In genomic region chr3:131105940-131106401, GRCm38 (mm10) we compare ENCODE assay signal across 8 mouse cellular contexts. TPM values are rescaled to one million over a fixed set of nuclear protein-coding genes. Genes with fewer than 3 reads are reported as not detected.
A peak's percentile ranks its signal among the peaks of the same experiment; 100 is the strongest.
DNase-seq lines count a peak whose midpoint lies in the region; ATAC-seq and TF ChIP-seq lines count a peak whose summit lies in the region.

No protein-coding gene starts in this region.

- no peak for TF ChIP-seq EP300 in stomach, postnatal 0 days (optimal IDR thresholded peaks at IDR 0.05)

- peak overlapping the region; percentile 23; the same call in 1 of the 2 replicates for H3K9ac ChIP-seq in forebrain, postnatal 0 days
- H3K9ac ChIP-seq in kidney, postnatal 0 days (ENCODE audit: low read depth, low read length) = no peak overlapping the region
- H3K9ac ChIP-seq in stomach, postnatal 0 days (ENCODE audit: low read length) = no peak overlapping the region; the same call in 1 of the 2 replicates

- peak; percentile 64 for ATAC-seq in forebrain, postnatal 0 days
- ATAC-seq in kidney, postnatal 0 days (replicated peaks; ENCODE audit: low FRiP score, low read depth) = 0 out of 2 replicates have a peak, but pooled peaks have one; percentile 15
- ATAC-seq in megakaryocyte-erythroid progenitor cell, adult 5-6 weeks (replicated peaks; ENCODE audit: low FRiP score, low TSS enrichment, poor library complexity, severe bottlenecking) = peak; percentile 50; the same call in 1 of the 2 replicates
- peak; percentile 43; the same call in 1 of the 2 replicates for ATAC-seq in stomach, postnatal 0 days (ENCODE audit: low FRiP score, low TSS enrichment)

- peak overlapping the region; percentile 69 for H3K4me2 ChIP-seq in forebrain, postnatal 0 days (ENCODE audit: low read depth)
- peak overlapping the region; percentile 71 for H3K4me2 ChIP-seq in kidney, postnatal 0 days (ENCODE audit: low read length)
- H3K4me2 ChIP-seq in stomach, postnatal 0 days (replicated peaks; ENCODE audit: low read depth) = peak overlapping the region; percentile 56

- H3K36me3 ChIP-seq in forebrain, postnatal 0 days (ENCODE audit: insufficient read depth) = no peaks in the 10 kb centered on the region
- no peaks in the 10 kb centered on the region for H3K36me3 ChIP-seq in kidney, postnatal 0 days (ENCODE audit: insufficient read depth, low read length)
- H3K36me3 ChIP-seq in stomach, postnatal 0 days (ENCODE audit: control insufficient read depth, insufficient read depth, low read length) = no peaks in the 10 kb centered on the region

- under 1% methylated on average over 36 of the region's 36 CpGs for WGBS in forebrain, postnatal 0 days
- under 1% methylated on average over 36 of the region's 36 CpGs for WGBS in kidney, postnatal 0 days
- WGBS in stomach, postnatal 0 days = under 1% methylated on average over 36 of the region's 36 CpGs

- H3K4me3 ChIP-seq in forebrain, postnatal 0 days (ENCODE audit: low read depth, low read length) = peak overlapping the region; percentile 38
- peak overlapping the region; percentile 39 for H3K4me3 ChIP-seq in kidney, postnatal 0 days (replicated peaks; ENCODE audit: low read depth, low read length)
- H3K4me3 ChIP-seq in stomach, postnatal 0 days (ENCODE audit: low read depth, low read length) = peak overlapping the region; percentile 36

- H3K9me3 ChIP-seq in forebrain, postnatal 0 days (ENCODE audit: low read length) = no peaks in the 10 kb centered on the region
- no peaks in the 10 kb centered on the region for H3K9me3 ChIP-seq in kidney, postnatal 0 days (replicated peaks; ENCODE audit: low read length)
- no peaks in the 10 kb centered on the region for H3K9me3 ChIP-seq in stomach, postnatal 0 days (ENCODE audit: control insufficient read depth, low read length)

- H3K27ac ChIP-seq in forebrain, postnatal 0 days (ENCODE audit: low read depth, low read length) = no peak overlapping the region
- H3K27ac ChIP-seq in kidney, postnatal 0 days = no peak overlapping the region
- H3K27ac ChIP-seq in stomach, postnatal 0 days (replicated peaks) = no peak overlapping the region

- DNase-seq in layer of hippocampus, postnatal 36 days = peak; percentile 10 to 24
- DNase-seq in layer of hippocampus, adult 9-11 months = no peak
- peak; percentile 84 for DNase-seq in adrenal gland, postnatal 14 days
- DNase-seq in forebrain, postnatal 0 days = peak; percentile 75
- peak; percentile 80 for DNase-seq in kidney, postnatal 0 days (ENCODE audit: low spot score)
- DNase-seq in stomach, postnatal 0 days (ENCODE audit: low spot score) = peak; percentile 51
- DNase-seq in layer of hippocampus, postnatal 25 days (ENCODE audit: extremely low spot score in 1 of 2, low spot score in 1 of 2) = no peak

- TF ChIP-seq CTCF in forebrain, postnatal 0 days (IDR thresholded peaks at IDR 0.05; ENCODE audit: low read depth) = no peak
- no peak for TF ChIP-seq CTCF in kidney, postnatal 0 days (IDR thresholded peaks at IDR 0.05; ENCODE audit: low read depth)
- no peak for TF ChIP-seq CTCF in stomach, postnatal 0 days (IDR thresholded peaks at IDR 0.05; ENCODE audit: low read depth)

- peaks cover 12% of the 10 kb centered on the region for H3K4me1 ChIP-seq in forebrain, postnatal 0 days (ENCODE audit: insufficient read depth)
- H3K4me1 ChIP-seq in kidney, postnatal 0 days (replicated peaks; ENCODE audit: insufficient read depth, low read length) = peaks cover 25% of the 10 kb centered on the region
- peaks cover 5% of the 10 kb centered on the region; the same call in 1 of the 2 replicates for H3K4me1 ChIP-seq in stomach, postnatal 0 days (replicated peaks; ENCODE audit: control insufficient read depth, insufficient read depth)

- peaks cover 30% of the 10 kb centered on the region for H3K27me3 ChIP-seq in forebrain, postnatal 0 days (ENCODE audit: insufficient read depth, low read length)
- H3K27me3 ChIP-seq in kidney, postnatal 0 days (ENCODE audit: insufficient read depth, low read length) = peaks cover 51% of the 10 kb centered on the region
- peaks cover 22% of the 10 kb centered on the region for H3K27me3 ChIP-seq in stomach, postnatal 0 days (ENCODE audit: control insufficient read depth, insufficient read depth, low read length)

RNA-seq across cellular contexts. Expression of gene Lef1, which starts 4.3 kb away (rescaled TPM):
- total RNA-seq in layer of hippocampus, postnatal 36 days (2021) = 1 to 10 TPM; 5.5 to 6.7 TPM
- total RNA-seq in adrenal gland, postnatal 14 days (2021) = 10.4 and 27.0 TPM in 2 replicates
- total RNA-seq in forebrain, postnatal 0 days (2014; rRNA removed) = 6.6 and 12.1 TPM in 2 replicates
- polyA plus RNA-seq in forebrain, postnatal 0 days (2015; fragmentation: Nextera tagmentation; extraction: Ambion mirVana) = 9.3 and 15.3 TPM in 2 replicates
- 16.2 and 17.8 TPM in 2 replicates for polyA plus RNA-seq in kidney, postnatal 0 days (2015; fragmentation: Nextera tagmentation; extraction: Ambion mirVana)
- 7.2 and 47.8 TPM in 2 replicates for total RNA-seq in megakaryocyte-erythroid progenitor cell, adult 5-6 weeks (2014; fragmentation: Nextera tagmentation)
- 0.23 and 0.34 TPM in 2 replicates for total RNA-seq in megakaryocyte-erythroid progenitor cell, adult 5-6 weeks (2017)
- polyA plus RNA-seq in stomach, postnatal 0 days (2015; fragmentation: Nextera tagmentation; extraction: Ambion mirVana) = 0.50 and 0.74 TPM in 2 replicates
- total RNA-seq in layer of hippocampus, postnatal 25 days (2021) = 1 to 10 TPM; 5.4 to 5.8 TPM

Comparison
In these comparisons a context has a peak if more than half of its experiments do, and no peak if none do; other contexts are left out.
1. DNase-seq: peak in layer of hippocampus, postnatal 36 days (2 of 2), adrenal gland, postnatal 14 days (single experiment), forebrain, postnatal 0 days (single experiment), kidney, postnatal 0 days (single experiment) and stomach, postnatal 0 days (single experiment); none in layer of hippocampus, adult 9-11 months (single experiment) and layer of hippocampus, postnatal 25 days (0 of 2).
2. Peak in every context shown above with its lines, with median percentiles within 50 percentile points of each other: ATAC-seq, H3K4me2 ChIP-seq and H3K4me3 ChIP-seq.